Mouse (Mus musculus) megakaryocyte, embryonic 14.5 days (primary cell): ENCODE measurements at regions not wholly inside any gene's neighbourhood (a gene's known extent, or its start where the extent isn't known, plus 50 kb on each side); places are given as distances from the start of the nearest gene placed in this dataset.

Experiments used
- FLI1 ChIP-seq: IDR thresholded peaks from 2 replicates; pipeline ENCODE4 v1.6.1; 2012; ENCODE audit warnings: low read length, inconsistent platforms, mixed read lengths
- GATA1 ChIP-seq: IDR thresholded peaks from 3 replicates; pipeline ENCODE4 v1.6.1; 2012; ENCODE audit warnings: mixed read lengths, low read length, inconsistent platforms, borderline replicate concordance

GRCm38 (mm10) chr11:105508660-105509038 is 52.1 kb upstream of the March10 start:
- TF ChIP-seq GATA1 (no peak), FLI1 (no peak)
